Mouse (Mus musculus) hindbrain, embryonic 10.5 days (tissue): ENCODE results near the gene Mrpl11. TPM values are rescaled to one million over a fixed set of nuclear protein-coding genes. Genes with fewer than 3 reads are reported as not detected.
A peak's percentile ranks its signal among the peaks of the same experiment; 100 is the strongest.
"Not testable (repeated sequence)": the region's sequence is repeated elsewhere in the genome, so short reads cannot be mapped to it uniquely, and the experiment has no call there.

Experiments used
- DNase-seq: peaks from one replicate; pipeline ENCODE4 v3.0.0-alpha.2; 2017; ENCODE audit warnings: low spot score
- H3K27ac ChIP-seq: fragments of 300-500 bp; sonication (generic); 2 replicates; pipeline ENCODE4 v1.5.1; 2016; ENCODE audit warnings: mild to moderate bottlenecking, moderate library complexity
- H3K27me3 ChIP-seq: fragments of 300-500 bp; sonication (generic); 2 replicates; pipeline ENCODE4 v1.6.1; 2016; ENCODE audit warnings: mild to moderate bottlenecking; ENCODE audit not compliant: poor library complexity, insufficient read depth, severe bottlenecking
- H3K36me3 ChIP-seq: fragments of 300-500 bp; sonication (generic); 2 replicates; pipeline ENCODE4 v1.6.1; 2016; ENCODE audit warnings: mild to moderate bottlenecking, moderate library complexity
- H3K4me1 ChIP-seq: fragments of 300-500 bp; sonication (generic); replicated peaks from 2 replicates; pipeline ENCODE4 v1.6.1; 2016; ENCODE audit warnings: mild to moderate bottlenecking
- H3K4me3 ChIP-seq: fragments of 300-500 bp; sonication (generic); 2 replicates; pipeline ENCODE4 v1.5.1; 2016; ENCODE audit warnings: mild to moderate bottlenecking, moderate library complexity
- H3K9me3 ChIP-seq: fragments of 300-500 bp; sonication (generic); 2 replicates; pipeline ENCODE4 v1.6.1; 2016; ENCODE audit warnings: mild to moderate bottlenecking, moderate library complexity
- WGBS: fragments of 180-500 bp; shearing (Covaris S2); methylation state at CpG from one replicate; pipeline ENCODE4 v1.1.7; 2016; 5-methylcytosine and 5-hydroxymethylcytosine counted together
- polyA plus RNA-seq: library from polyadenylated mRNA; unstranded; fragments of >200 nt; fragmentation: Nextera tagmentation; extraction: Ambion mirVana; gene quantifications from 2 replicates; pipeline ENCODE4 v1.2.1, GENCODE M21; 2016

Gene Mrpl11
- polyA plus RNA-seq, 1 experiment from 2014 or later, result 157 TPM

- Histone ChIP-seq H3K27ac (no peak overlapping the region), H3K36me3 (no peaks in the 10 kb centered on the region), H3K4me1 (peaks cover 18% of the 10 kb centered on the region), H3K9me3 (no peaks in the 10 kb centered on the region), H3K27me3 (peaks cover 27% of the 10 kb centered on the region), H3K4me3 (no peak overlapping the region)
- WGBS, result 48% methylated on average over 6 of the region's 6 CpGs
- DNase-seq, result no peak
Measured at GRCm38 (mm10) chr19:4945540-4945939, 16.4 kb upstream of the Mrpl11 start.

GRCm38 (mm10) chr19:4948641-4949040 is 13.3 kb upstream of the Mrpl11 start:
- H3K4me1 ChIP-seq, DNase-seq, H3K9me3 ChIP-seq, H3K4me3 ChIP-seq, H3K27me3 ChIP-seq, H3K36me3 ChIP-seq, H3K27ac ChIP-seq: not testable (repeated sequence)
- WGBS, result 88% methylated on average over 9 of the region's 9 CpGs

GRCm38 (mm10) chr19:4968236-4968635 is 6.3 kb downstream of the Mrpl11 start:
- Histone ChIP-seq H3K27me3 (no peaks in the 10 kb centered on the region), H3K9me3 (no peaks in the 10 kb centered on the region; the same call in 1 of the 2 replicates), H3K27ac (no peak overlapping the region), H3K4me1 (peaks cover 2% of the 10 kb centered on the region), H3K4me3 (no peak overlapping the region), H3K36me3 (peaks cover 43% of the 10 kb centered on the region)
- no peak for DNase-seq
- 92% methylated on average over 2 of the region's 2 CpGs for WGBS

GRCm38 (mm10) chr19:4981767-4982166 is 19.8 kb downstream of the Mrpl11 start:
- peak; percentile 30 for DNase-seq
- peaks cover 41% of the 10 kb centered on the region for H3K27me3 ChIP-seq
- no peaks in the 10 kb centered on the region for H3K9me3 ChIP-seq
- H3K4me1 ChIP-seq, result no peaks in the 10 kb centered on the region
- H3K27ac ChIP-seq, result no peak overlapping the region
- no peak overlapping the region for H3K4me3 ChIP-seq
- no peaks in the 10 kb centered on the region for H3K36me3 ChIP-seq

GRCm38 (mm10) chr19:4989013-4989412 is 27.1 kb downstream of the Mrpl11 start:
- H3K27me3 ChIP-seq, result peaks cover 95% of the 10 kb centered on the region
- no peaks in the 10 kb centered on the region for H3K36me3 ChIP-seq
- peak; percentile 93 for DNase-seq
- H3K9me3 ChIP-seq, result no peaks in the 10 kb centered on the region
- peak overlapping the region; percentile 47; the same call in 1 of the 2 replicates for H3K4me3 ChIP-seq
- H3K4me1 ChIP-seq, result peaks cover 14% of the 10 kb centered on the region
- WGBS, result 5% methylated on average over 13 of the region's 13 CpGs
- H3K27ac ChIP-seq, result no peak overlapping the region

GRCm38 (mm10) chr19:4989434-4990255 is 27.7 kb downstream of the Mrpl11 start:
- DNase-seq, result no peak
- Histone ChIP-seq H3K36me3 (no peaks in the 10 kb centered on the region), H3K9me3 (no peaks in the 10 kb centered on the region), H3K4me1 (peaks cover 14% of the 10 kb centered on the region), H3K27ac (no peak overlapping the region), H3K4me3 (peak overlapping the region; percentile 47), H3K27me3 (peaks cover 95% of the 10 kb centered on the region)
- 17% methylated on average over 47 of the region's 47 CpGs for WGBS

- WGBS, result 22% methylated on average over 4 of the region's 4 CpGs
- peaks cover 92% of the 10 kb centered on the region for H3K27me3 ChIP-seq
Measured at GRCm38 (mm10) chr19:4990256-4990625, 28.3 kb downstream of the Mrpl11 start, which contains the start of gene Npas4. Npas4 (minus strand) TSS chr19:4990316.

GRCm38 (mm10) chr19:4990716-4991115 is 28.8 kb downstream of the Mrpl11 start:
- Histone ChIP-seq H3K9me3 (no peaks in the 10 kb centered on the region), H3K27me3 (peaks cover 88% of the 10 kb centered on the region)
- no peak for DNase-seq

More at GRCm38 (mm10) chr19:4990256-4990625, 28.3 kb downstream of the Mrpl11 start, which contains the start of gene Npas4:
- Histone ChIP-seq H3K4me3 (peak within 1 kb of the TSS; percentile 47), H3K4me1 (peaks cover 14% of the 10 kb centered on the region), H3K27ac (no peak within 1 kb of the TSS), H3K36me3 (no peaks in the 10 kb centered on the region), H3K9me3 (no peaks in the 10 kb centered on the region)
- no peak for DNase-seq

GRCm38 (mm10) chr19:4992371-4992770 is 30.4 kb downstream of the Mrpl11 start:
- peaks cover 14% of the 10 kb centered on the region for H3K4me1 ChIP-seq
- H3K4me3 ChIP-seq, result no peak overlapping the region
- H3K27ac ChIP-seq, result no peak overlapping the region
- peaks cover 75% of the 10 kb centered on the region for H3K27me3 ChIP-seq
- 20% methylated on average over 8 of the region's 8 CpGs for WGBS
- H3K9me3 ChIP-seq, result no peaks in the 10 kb centered on the region
- H3K36me3 ChIP-seq, result no peaks in the 10 kb centered on the region
- peak; percentile 29 for DNase-seq

More at GRCm38 (mm10) chr19:4990716-4991115, 28.8 kb downstream of the Mrpl11 start:
- 2% methylated on average over 21 of the region's 22 CpGs for WGBS
- H3K4me3 ChIP-seq, result peak overlapping the region; percentile 47
- no peaks in the 10 kb centered on the region for H3K36me3 ChIP-seq
- H3K4me1 ChIP-seq, result peaks cover 14% of the 10 kb centered on the region
- H3K27ac ChIP-seq, result no peak overlapping the region

GRCm38 (mm10) chr19:4992904-4993303 is 31.0 kb downstream of the Mrpl11 start:
- Histone ChIP-seq H3K4me3 (no peak overlapping the region), H3K36me3 (no peaks in the 10 kb centered on the region), H3K9me3 (no peaks in the 10 kb centered on the region), H3K27ac (no peak overlapping the region), H3K4me1 (peaks cover 14% of the 10 kb centered on the region), H3K27me3 (peaks cover 75% of the 10 kb centered on the region)
- 7% methylated on average over 9 of the region's 9 CpGs for WGBS
- DNase-seq, result no peak

- Histone ChIP-seq H3K4me1 (peaks cover 14% of the 10 kb centered on the region), H3K9me3 (no peaks in the 10 kb centered on the region), H3K4me3 (no peak overlapping the region), H3K36me3 (no peaks in the 10 kb centered on the region), H3K27me3 (peaks cover 69% of the 10 kb centered on the region), H3K27ac (no peak overlapping the region)
- WGBS, result 66% methylated on average over 5 of the region's 5 CpGs
- no peak for DNase-seq
Measured at GRCm38 (mm10) chr19:4994043-4994442, 32.1 kb downstream of the Mrpl11 start.

- Histone ChIP-seq H3K27me3 (peaks cover 41% of the 10 kb centered on the region), H3K36me3 (no peaks in the 10 kb centered on the region), H3K4me1 (peaks cover 13% of the 10 kb centered on the region), H3K9me3 (no peaks in the 10 kb centered on the region), H3K27ac (no peak overlapping the region), H3K4me3 (no peak overlapping the region)
- DNase-seq, result no peak
- 82% methylated on average over 6 of the region's 6 CpGs for WGBS
Measured at GRCm38 (mm10) chr19:4999445-5000140, 37.6 kb downstream of the Mrpl11 start.
